Mouse (Mus musculus) macrophage (primary cell): ENCODE results near the gene Ctcfl. TPM values are rescaled to one million over a fixed set of nuclear protein-coding genes. Genes with fewer than 3 reads are reported as not detected.

ENCODE experiments used
- H3K27ac ChIP-seq: fragments of 350-480 bp; formaldehyde crosslinking; 2 replicates; pipeline ENCODE4 v1.9.0; 2021
- H3K36me3 ChIP-seq: fragments of 350-480 bp; formaldehyde crosslinking; 2 replicates; pipeline ENCODE4 v1.9.0; 2021; ENCODE audit errors: inconsistent target
- H3K4me3 ChIP-seq: fragments of 350-480 bp; formaldehyde crosslinking; 2 replicates; pipeline ENCODE4 v1.9.0; 2021; ENCODE audit errors: inconsistent target
- H3K79me2 ChIP-seq: fragments of 350-480 bp; formaldehyde crosslinking; 2 replicates; pipeline ENCODE4 v1.9.0; 2021; ENCODE audit errors: inconsistent target
- WGBS: methylation state at CpG from one replicate; pipeline ENCODE4 v1.1.7; 2026; ENCODE audit warnings: inconsistent platforms; ENCODE audit not compliant: missing documents; 5-methylcytosine and 5-hydroxymethylcytosine counted together
- polyA plus RNA-seq: library from polyadenylated mRNA; stranded (reverse); fragments of 250-400 nt; gene quantifications from 3 replicates; pipeline ENCODE4 v1.2.4, GENCODE M21; 2018; ENCODE audit warnings: inconsistent platforms

The Ctcfl gene
- polyA plus RNA-seq, 1 experiment from 2014 or later = not detected

DNA sequence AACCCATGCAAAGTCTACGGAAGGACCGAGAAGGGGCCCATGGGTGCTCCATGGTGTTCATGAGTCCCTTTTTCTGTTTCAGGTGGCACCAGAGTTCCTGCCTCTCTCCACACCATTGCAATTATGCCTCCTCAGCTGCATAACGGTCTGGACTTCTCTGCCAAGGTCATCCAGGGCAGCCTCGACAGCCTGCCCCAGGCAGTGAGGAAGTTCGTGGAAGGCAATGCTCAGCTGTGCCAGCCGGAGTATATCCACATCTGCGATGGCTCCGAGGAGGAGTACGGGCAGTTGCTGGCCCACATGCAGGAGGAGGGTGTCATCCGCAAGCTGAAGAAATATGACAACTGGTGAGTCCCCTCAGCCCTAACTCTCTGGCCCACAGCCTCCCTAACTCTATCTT lies 33.9 kb upstream of the Ctcfl start:
- 91% methylated on average over 10 of the region's 10 CpGs for WGBS
- no peaks in the 10 kb centered on the region for H3K36me3 ChIP-seq
- H3K79me2 ChIP-seq = no peaks in the 10 kb centered on the region
- no peak overlapping the region for H3K4me3 ChIP-seq
- H3K27ac ChIP-seq = no peak overlapping the region

DNA sequence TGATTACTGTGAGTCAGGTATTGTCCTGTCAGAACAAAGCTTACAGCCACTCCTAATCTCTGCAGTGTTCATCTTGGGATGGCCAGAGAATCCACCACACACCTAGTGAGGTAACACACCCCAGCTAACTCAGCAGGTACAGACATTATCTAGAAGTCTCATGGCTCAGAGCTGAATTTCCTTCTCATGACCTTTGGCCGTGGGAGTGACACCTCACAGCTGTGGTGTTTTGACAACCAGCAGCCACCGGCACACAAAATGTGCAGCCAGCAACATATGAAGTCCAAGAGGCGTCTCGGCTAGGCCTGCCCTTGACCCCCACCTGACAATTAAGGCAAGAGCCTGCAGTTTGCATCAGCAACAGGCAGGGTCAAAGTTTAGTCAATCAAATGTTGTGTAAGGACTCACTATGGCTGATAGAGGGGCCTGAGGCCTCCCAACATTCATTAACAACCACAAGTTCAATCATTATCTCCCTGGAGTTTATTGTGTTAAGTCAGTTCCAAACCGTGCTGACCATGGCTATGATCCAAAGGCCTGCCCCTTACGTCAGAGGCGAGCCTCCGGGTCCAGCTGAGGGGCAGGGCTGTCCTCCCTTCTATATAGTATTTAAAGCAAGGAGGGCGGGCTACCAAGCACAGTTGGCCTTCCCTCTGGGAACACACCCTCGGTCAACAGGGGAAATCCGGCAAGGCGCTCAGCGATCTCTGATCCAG lies 33.3 kb upstream of the Ctcfl start, which contains the start of gene Pck1:
TSS of gene Pck1 (plus strand) at position 613 of the 716 bp plus-strand sequence.
- H3K27ac ChIP-seq = no peak within 1 kb of the TSS
- no peaks in the 10 kb centered on the region for H3K79me2 ChIP-seq
- no peak within 1 kb of the TSS for H3K4me3 ChIP-seq
- H3K36me3 ChIP-seq = no peaks in the 10 kb centered on the region
- WGBS = 92% methylated on average over 13 of the region's 13 CpGs

DNA sequence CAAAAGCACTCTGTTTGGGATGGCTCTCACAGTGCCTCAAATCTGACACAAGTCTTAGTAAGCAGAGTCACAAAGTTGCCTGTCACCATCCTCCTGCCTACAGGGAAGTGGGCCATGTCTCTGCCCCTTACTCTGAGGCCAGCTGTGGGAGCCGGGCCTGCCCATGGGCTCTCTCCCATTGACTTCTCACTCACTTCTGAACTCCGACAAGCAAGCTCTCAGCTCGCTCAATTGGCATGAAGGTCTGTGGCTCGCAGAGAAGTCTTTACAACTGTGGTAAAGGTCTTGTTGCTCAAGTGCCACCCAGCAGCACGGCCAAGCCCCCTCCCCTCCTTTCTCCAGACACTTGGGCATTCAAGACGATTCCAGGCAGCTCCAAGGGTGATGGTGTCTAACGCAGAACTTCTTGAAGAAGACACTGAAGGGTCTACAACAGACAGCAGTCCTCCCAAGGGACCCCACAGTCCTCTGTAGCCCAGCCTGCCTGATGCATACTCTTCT lies 32.5 kb upstream of the Ctcfl start:
- Histone ChIP-seq H3K79me2 (no peaks in the 10 kb centered on the region), H3K36me3 (no peaks in the 10 kb centered on the region), H3K4me3 (no peak overlapping the region), H3K27ac (no peak overlapping the region)
- WGBS = 88% methylated on average over 7 of the region's 7 CpGs

DNA sequence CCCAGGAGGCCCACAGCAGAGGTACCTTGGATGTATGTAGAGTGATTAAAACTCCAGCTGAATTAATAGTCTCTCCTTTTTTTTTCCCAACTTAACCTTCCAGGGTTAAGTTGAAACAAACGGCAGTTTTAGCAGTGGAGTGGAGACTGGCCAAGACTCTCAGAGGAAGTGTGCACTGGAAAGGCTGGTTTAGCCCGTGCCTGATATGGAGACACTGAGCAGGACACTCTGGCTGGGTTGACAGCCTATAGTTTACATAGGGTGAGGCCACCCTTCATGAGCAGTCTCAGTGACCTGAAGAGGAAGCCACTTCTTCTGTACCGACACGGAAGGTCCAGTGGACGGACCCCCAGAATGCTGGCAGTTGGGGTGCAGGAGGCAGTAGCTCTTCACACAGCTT lies 32.0 kb upstream of the Ctcfl start:
- 73% methylated on average over 5 of the region's 5 CpGs for WGBS
- Histone ChIP-seq H3K36me3 (no peaks in the 10 kb centered on the region), H3K27ac (no peak overlapping the region), H3K4me3 (no peak overlapping the region), H3K79me2 (no peaks in the 10 kb centered on the region)

DNA sequence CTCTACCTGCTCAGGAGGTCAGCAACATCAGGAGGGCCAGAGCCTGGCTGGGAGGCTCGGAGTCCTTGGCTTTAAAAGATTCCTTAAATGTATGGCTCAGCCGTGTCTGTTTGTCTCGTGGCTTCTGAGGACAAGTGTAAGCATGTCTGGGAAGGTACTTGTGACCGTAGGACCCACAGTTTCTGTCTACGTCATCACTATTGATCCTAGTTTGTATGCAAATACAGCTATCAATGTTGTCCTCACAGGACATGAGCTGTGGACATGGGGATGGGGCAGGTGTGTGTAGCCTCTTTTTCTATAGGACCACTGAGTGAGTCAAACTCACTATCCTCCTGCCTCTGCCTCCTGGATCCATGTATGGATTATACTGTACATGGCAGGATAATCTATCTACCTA lies 28.7 kb upstream of the Ctcfl start:
- no peak overlapping the region for H3K27ac ChIP-seq
- WGBS = 85% methylated on average over 5 of the region's 5 CpGs
- no peak overlapping the region for H3K4me3 ChIP-seq
- H3K36me3 ChIP-seq = no peaks in the 10 kb centered on the region
- no peaks in the 10 kb centered on the region for H3K79me2 ChIP-seq

DNA sequence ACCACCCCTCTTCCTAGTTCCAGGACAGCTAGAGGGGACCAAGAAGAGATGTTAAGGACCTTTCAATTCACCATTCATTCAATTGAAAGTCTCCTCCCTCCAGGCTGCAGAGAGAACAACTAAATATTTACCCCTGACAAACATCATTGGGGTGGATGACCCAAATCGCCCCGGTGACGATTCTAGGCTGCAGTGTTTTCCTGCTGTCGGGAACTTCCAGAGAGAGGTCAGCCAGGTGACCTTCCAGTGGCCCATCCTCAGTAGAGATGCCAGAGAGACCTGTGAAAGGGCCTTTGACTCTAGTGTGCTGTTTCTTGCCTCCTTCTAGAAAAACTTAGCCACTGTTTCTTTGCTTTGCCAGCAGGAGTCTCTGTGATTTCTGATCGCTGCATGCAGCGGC lies 27.4 kb upstream of the Ctcfl start:
- no peak overlapping the region for H3K27ac ChIP-seq
- no peaks in the 10 kb centered on the region for H3K36me3 ChIP-seq
- 75% methylated on average over 6 of the region's 6 CpGs for WGBS
- H3K79me2 ChIP-seq = no peaks in the 10 kb centered on the region
- H3K4me3 ChIP-seq = no peak overlapping the region

DNA sequence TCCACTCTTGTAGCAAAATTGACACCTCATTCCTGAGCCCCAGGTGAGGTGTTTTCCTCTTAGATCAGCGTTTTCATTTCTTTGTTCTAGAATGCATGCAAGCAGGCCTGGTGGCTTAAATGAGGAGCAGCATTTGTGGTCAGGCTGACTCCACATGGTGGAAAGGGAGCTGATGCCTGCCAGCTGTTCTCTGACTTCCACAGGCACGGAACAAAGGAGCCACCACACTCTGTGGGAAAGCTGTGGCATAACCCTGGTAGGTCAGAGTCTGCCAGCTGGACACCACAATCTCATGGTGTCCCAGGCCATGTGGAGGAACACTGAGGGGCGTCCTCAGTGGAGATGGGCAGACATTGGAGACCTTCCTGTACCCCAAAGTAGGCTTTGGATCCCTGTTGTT lies 26.5 kb upstream of the Ctcfl start:
- no peak overlapping the region for H3K4me3 ChIP-seq
- no peaks in the 10 kb centered on the region for H3K36me3 ChIP-seq
- WGBS = 70% methylated on average over 3 of the region's 3 CpGs
- H3K79me2 ChIP-seq = no peaks in the 10 kb centered on the region
- H3K27ac ChIP-seq = no peak overlapping the region

DNA sequence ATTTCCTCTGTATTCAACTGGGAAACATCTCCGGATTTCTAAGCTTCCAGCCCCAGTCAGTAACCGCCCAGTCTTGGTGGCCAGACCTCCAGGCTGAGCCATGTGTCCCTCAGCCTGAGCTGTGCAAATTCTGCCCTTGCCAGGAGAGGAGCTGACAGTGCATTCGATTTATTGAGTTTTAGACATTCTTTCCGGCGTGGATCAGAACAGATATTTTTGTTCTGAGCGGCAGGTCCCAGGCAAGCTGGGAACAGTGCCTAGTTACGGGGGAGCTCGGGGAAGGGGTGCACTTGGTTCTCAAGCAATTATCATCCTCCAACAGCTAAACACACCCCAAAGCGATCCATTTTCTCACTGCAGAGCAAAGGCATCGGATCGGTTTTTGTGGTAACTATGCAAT lies 24.3 kb upstream of the Ctcfl start:
- WGBS = 85% methylated on average over 11 of the region's 11 CpGs
- Histone ChIP-seq H3K79me2 (no peaks in the 10 kb centered on the region), H3K4me3 (no peak overlapping the region), H3K36me3 (no peaks in the 10 kb centered on the region), H3K27ac (no peak overlapping the region)

DNA sequence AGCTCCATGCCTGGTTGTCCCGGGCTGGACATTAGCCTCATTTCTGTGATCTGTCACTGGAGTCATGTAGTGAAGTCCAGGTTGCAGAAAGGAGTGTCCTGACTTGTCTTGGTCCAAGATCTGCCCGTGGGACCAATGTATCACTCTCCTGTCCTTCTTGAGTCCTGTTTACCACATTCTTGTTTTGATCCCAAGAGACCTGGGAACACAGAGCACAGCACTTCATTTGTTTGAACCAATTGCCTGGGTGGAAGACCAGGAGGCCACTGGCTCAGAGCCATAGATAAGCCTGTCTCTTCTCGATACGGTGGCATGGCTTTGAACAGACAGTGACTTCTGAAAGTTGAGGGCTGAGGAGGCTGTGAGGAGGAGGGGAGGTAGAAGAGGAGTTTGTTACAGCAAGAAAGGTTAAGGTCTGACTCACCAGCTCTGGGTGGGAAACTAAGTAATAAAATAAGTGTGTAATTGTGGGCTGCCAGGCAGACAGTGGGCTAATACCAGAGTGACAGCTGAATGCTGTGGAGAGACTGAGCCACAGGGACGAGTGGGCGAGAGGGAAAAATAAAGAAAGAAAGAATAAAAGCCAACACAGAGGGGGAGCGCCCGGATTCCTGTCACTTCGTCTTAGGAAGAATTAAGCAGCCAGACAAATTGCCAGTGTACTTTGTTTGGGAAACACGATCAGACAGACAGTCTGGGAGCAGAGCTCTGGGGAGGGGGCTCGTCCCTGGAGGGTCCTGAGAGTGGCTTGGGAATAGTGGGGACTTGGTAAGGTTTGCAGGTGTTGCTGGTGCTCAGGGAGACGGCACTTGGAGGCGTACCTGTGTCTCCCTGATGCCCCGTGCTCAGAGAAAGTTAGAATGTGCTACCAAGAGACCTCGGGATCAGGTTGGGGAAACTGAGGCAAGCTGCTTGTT lies 19.3 kb upstream of the Ctcfl start:
- 69% methylated on average over 15 of the region's 15 CpGs for WGBS
- no peak overlapping the region for H3K4me3 ChIP-seq
- H3K79me2 ChIP-seq = no peaks in the 10 kb centered on the region
- no peak overlapping the region for H3K27ac ChIP-seq
- no peaks in the 10 kb centered on the region for H3K36me3 ChIP-seq

DNA sequence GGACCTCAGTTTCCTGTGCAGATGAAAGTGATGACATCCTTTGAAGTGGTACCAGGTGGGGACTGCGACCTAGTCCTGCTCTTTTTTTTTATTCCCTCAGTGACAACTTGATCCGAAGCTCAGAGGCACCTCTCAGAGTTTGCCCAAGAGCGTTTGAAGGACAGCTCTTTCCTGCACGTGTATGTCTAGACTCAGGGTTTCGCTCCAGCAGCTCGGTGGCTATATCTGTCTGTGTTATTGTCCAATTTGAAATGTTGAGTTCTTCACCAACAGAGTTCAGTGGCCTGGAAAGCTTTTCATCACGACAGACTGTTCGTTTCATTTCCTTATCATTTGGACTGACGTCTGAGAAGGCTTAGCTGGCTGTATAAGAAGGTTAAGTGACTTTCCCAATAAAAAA lies 15.4 kb upstream of the Ctcfl start:
- WGBS = 91% methylated on average over 9 of the region's 9 CpGs
- Histone ChIP-seq H3K27ac (no peak overlapping the region), H3K4me3 (no peak overlapping the region), H3K79me2 (no peaks in the 10 kb centered on the region), H3K36me3 (no peaks in the 10 kb centered on the region)

DNA sequence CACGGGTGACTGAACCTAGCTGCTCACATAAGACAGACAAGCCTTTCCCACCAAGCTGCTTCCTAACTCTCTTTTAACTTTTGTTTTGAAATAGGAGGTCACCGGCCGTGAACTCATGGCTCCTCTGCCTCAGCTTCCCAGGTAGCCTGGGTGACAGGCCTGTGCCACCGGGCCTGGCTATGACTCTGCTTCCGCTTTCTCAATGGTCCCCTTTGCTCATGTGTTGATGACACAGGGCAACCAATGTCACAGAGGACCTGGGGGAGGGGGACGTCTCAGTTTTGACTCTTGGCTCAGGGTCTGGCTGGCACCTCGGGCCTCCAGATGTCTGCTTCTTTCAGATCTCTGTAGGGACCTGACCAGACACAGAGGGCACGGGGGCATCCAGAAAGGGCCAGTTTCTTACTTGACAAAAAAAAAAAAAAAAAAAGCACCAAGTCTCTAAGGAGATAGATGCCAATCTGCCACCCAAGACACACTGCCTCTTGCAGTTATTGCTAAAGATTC lies 13.5 kb upstream of the Ctcfl start:
- no peak overlapping the region for H3K27ac ChIP-seq
- WGBS = 82% methylated on average over 8 of the region's 8 CpGs
- no peaks in the 10 kb centered on the region for H3K36me3 ChIP-seq
- no peak overlapping the region for H3K4me3 ChIP-seq
- H3K79me2 ChIP-seq = no peaks in the 10 kb centered on the region

DNA sequence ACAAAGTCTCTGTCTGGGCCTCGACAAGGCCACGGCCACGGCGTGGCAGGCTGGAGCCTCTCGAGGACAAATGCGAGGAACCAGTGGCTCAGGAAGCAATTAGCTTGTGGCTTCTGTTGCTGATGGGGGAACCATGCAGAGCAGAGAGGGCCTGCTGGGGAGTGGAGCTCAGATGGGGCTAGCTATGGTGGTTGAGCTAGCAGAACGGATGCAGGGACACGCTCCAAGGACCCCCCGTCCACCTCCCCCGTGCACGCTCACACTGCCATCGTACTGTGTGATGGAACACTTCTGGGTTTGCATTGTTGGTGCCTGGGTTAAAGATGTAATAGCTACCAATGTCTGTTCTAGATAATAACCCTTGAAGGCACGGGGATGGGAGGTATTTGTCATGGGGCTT lies 12.9 kb upstream of the Ctcfl start:
- H3K27ac ChIP-seq = no peak overlapping the region
- H3K4me3 ChIP-seq = no peak overlapping the region
- H3K79me2 ChIP-seq = no peaks in the 10 kb centered on the region
- H3K36me3 ChIP-seq = no peaks in the 10 kb centered on the region
- WGBS = 83% methylated on average over 13 of the region's 13 CpGs

DNA sequence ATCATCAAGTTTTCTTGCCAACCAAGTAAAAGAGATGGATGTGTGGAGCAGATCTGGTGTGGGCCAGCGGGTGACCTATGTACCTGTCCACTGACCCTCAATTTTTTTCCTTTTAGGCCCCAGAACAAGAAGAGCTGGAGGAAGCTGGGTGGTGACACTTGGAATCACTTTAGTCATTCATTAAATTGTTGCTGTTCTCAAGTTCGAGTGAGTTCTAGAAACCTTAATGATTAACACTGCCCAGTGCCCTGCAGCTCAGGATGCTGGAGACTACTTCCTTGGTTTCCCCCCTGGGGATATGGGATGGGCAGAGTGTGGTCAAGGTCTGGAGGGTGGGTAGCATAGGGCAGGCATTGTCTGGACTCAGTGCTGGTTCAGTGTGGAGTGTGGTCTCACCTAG lies 9.8 kb upstream of the Ctcfl start:
- WGBS = 88% methylated on average over 2 of the region's 2 CpGs

DNA sequence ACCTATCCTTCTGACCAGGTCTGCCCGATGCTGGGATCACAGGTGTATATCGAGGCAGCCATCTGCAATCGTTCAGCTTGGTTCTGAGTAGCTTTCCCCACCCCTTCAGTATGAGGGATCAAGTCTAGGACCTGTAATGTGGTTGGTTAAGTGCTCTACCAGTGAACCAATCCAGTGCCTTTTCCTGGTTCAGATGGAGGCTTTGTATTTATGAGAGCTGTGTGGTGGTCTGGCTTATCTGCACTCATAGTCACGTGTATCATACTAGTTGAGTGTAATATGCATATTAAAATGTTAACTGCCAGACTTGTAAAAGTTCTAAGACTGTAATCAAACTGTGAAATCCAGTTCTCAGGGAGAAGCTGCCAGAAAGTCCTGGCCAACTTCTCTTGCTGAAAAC lies 7.1 kb upstream of the Ctcfl start:
- Histone ChIP-seq H3K4me3 (no peak overlapping the region), H3K36me3 (no peaks in the 10 kb centered on the region), H3K27ac (no peak overlapping the region), H3K79me2 (no peaks in the 10 kb centered on the region)
- WGBS = 90% methylated on average over 4 of the region's 4 CpGs

More for the DNA sequence above, 9.8 kb upstream of the Ctcfl start:
- Histone ChIP-seq H3K4me3 (no peak overlapping the region), H3K36me3 (no peaks in the 10 kb centered on the region), H3K27ac (no peak overlapping the region), H3K79me2 (no peaks in the 10 kb centered on the region)
